Mouse (Mus musculus) hindlimb bud, embryonic 11.5 days (tissue): ENCODE measurements around the gene Fam131a.

Experiments
- DNase-seq: peaks from one replicate; pipeline ENCODE4 v3.0.0-alpha.2; 2012; ENCODE audit warnings: low read depth, low spot score; ENCODE audit errors: extremely low spot score

Fam131a gene

DNA sequence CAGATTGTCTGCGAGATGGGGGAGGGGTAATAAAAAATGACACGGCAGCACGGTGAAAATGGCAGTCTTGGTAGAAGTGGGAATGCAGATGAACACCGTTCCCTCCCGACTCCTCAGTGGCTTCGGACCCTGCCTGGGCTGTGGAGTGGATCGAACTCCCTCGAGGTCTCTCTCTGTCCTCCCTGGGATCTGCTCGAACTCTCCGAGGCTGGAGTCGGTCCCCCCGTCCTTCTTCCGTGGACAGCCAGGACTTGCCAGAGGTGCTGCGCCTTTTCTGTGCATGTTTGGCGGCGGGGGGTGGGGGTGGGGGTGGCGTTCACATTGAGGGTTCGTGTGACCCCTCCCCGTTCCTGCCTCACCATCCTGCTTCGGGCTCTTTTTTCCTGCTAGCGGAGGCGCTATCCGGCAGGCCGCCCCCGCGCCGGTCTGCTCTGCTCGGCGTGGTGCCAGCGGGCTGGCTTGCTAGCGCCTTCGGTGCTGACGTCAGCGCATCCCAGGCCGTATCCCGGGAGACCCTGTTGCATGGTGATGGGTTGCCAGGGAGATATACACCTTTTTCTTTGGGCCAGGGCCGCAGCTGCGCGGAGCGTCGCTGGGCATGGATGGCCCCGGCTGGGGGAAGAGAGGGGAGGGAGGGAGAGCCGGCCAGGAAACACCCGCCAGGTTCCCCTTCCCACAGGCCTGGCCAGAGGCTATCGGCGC is 2.7 kb downstream of the Fam131a start:
- no peak for DNase-seq

DNA sequence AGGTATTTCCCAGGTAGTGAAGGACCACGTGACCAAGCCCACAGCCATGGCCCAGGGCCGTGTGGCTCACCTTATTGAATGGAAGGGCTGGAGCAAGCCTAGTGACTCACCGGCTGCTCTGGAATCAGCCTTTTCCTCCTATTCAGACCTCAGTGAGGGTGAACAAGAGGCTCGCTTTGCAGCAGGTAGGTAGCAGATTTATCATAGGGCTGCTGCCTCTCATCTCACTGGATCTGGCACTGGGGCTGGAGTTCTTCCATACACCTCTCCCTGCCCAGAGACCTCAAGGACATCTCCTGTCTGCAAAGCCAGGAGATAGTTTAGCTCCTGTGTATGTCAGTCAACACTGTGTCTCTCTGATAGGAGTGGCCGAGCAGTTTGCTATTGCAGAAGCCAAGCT is 6.2 kb downstream of the Fam131a start:
- DNase-seq: no peak

DNA sequence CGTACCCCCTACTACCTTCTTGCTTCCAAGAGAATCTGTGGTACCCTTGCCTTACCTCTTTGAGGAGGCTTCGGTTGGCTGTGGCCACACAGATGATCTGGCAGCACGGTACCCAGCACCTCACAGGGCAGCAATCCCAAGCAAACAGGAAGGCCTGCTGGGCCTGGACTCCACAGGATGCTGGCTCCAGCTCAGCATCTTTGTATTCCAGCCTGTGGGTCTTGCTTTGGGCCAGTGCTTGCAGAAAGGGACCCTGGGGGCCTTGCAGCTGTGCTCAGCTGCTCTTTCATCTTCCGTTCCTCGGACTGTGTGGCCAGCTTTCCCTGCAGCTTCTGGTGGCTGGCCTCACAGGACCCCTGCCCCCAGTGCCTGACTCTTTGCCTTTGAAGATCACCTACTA is 7.0 kb downstream of the Fam131a start:
- no peak for DNase-seq

DNA sequence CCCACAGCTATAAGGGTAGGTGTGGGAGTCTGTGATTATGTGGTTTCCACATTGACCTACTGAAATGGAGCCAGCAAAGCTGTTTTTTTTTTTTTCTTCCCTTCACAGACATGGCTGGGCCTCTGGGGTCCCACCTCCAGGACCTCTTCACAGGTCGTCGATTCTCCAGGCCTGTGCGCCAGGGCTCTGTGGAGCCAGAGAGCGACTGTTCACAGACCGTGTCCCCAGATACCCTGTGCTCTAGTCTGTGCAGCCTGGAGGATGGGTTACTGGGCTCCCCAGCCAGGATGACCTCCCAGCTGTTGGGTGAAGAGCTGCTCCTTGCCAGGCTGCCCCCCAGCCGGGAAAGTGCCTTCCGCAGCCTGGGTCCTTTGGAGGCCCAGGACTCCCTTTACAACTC is 8.3 kb downstream of the Fam131a start:
- no peak for DNase-seq

DNA sequence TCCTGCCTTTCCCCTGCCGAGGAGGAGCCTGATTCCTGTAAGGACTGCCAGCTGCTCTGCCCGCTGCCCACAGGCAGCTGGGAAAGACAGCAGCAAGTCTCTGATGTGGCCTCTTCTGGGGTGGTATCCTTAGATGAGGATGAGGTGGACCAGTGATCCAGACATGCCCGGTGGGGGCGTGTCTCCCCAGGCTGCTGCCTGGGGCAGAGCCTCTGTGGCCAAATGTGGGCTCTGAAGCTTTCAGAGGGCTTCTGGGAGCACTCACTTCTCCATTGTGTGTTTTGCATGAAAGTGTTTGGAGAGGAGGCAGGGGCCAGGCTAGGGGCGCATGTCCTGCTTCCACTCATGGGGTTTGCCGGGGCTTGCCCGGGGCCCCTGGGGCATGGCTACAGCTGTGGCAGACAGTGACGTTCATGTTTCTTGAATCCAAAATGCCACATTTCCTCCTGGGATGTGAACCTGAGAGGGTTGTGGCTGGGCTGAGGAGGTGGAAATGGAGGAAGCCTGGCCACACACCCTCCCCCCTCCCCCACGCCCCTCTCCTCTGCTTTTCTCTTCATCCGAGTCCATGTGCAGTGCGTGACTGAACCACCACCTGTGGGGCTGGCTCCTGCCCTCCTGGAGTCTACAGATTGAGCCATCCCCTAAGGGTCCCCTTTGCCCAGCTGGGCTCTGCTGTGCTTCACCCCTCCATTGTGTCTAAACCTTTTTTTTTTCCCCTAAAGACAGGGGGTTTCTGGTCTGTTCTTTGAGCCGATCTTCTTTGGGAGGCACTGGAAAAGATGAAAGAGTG is 8.9 kb downstream of the Fam131a start:
- no peak for DNase-seq

DNA sequence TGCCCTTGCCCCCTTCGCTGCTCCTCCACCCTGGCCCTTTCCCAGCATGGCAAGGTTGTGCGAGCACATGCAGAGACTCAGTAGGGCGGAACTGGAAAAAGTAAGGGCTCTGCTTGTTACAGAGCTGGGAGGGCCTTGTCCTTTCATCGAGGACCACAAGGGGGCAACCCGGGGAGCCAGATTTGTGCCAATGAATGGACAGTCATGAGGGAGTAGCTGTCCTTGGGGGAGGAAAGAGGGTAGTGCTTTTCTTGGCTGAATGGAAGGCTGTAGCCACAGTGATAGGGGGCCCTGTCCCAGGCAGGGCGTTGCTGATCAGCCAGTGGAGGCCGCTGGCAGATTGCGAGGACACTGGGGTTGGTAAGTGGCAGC is 9.5 kb downstream of the Fam131a start:
- DNase-seq: no peak

DNA sequence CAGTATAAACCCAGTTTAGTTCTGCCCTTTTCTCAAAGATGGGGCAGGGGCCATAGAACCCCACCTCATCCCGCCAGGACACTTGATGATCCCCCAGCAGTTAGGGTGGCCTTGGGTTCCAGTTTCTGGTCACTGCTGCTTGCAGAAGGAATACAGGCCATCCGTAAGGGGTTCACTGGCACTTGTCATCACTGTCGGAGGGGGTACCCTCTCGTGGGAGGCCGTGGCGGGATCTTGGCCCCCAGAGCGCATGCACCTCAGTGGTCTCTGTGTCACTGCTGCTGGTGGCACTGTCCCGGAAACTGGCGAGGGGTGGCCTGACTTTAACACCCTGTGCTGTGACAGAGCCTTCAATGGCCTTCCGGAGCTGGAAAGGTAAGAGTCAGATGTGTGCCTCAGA is 10.0 kb downstream of the Fam131a start:
- DNase-seq: no peak

DNA sequence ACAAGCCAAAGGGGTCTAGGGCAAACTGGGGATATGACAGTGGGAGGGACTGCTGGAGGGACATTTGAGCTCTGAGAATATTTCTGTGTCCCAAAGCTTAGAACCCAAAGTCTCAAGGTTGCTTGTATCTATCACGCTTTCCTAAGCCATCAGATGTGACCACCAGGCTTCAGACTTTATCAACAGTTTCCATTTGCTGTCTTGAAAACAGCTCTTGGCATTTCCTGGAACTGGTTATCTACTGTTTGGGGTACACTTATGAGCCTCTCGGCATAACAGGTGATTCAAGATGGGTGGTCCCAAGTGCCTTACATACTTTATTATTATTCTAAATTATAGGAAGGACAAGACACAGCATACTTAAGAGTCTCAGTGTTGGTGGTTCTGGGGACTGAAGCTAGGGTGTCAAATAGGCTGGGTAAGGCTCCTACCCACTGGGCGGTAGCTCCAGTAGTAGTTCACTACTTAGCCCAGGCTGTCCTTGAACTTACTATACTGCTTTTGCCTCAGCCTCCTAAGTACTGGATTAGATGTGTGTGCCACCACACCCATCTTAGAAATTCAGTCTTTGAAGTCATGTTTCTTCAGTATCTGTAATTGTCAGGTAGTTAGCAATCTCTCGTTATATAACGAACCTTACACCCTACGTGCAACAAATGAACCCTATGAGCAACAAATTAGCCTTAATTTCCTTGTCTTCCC is 10.8 kb downstream of the Fam131a start:
- DNase-seq: no peak

DNA sequence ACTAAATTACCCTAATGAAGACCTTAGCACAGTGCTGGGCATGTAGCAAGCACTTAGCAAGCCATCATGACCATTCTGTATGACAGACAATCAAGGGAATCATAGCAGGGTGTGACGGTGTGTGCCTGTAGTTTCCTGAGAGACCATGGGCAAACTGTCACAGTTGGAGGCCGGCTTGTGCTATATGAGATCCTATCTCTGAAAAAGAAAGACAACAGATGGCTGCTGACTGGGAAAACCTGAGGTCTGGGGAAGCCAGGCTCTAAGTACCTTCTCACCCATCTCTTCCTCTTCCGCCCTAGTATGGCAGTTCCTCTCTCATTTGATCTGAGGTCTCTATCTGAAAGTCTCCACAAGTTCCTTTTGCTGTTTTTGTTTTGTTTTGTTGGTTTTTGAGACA is 12.7 kb downstream of the Fam131a start:
- no peak for DNase-seq

DNA sequence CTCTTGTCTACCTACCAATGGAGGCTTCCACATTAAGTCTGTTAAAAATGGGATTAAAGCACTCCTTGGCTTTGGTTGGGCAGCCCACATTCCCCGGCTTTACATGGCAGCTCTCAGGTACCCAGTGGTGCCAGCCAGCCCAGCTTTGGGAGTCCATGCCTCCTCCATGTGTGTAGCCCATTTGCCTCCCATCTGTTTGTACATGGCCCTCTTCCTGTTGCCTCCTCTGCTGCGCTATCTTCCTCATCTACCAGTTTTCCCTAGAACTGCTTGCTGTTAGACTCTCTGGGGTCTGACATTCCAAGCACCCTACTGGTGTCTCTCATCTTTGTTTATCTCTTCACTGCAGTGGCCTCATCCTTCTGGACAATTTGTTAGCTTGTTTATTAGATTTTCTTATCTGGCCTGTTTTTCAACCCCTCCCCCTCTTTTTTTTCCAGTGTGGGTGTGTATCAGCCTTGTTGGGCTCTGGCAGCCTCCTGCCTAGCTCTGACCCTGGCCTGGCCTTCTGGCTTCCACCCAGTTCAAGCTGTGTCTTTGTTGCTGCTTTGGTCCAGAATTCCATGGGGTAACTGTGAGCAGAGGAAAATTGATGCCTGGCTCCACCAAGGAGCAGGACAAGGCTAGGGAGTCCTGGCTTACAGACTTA is 13.5 kb downstream of the Fam131a start:
- DNase-seq: no peak

DNA sequence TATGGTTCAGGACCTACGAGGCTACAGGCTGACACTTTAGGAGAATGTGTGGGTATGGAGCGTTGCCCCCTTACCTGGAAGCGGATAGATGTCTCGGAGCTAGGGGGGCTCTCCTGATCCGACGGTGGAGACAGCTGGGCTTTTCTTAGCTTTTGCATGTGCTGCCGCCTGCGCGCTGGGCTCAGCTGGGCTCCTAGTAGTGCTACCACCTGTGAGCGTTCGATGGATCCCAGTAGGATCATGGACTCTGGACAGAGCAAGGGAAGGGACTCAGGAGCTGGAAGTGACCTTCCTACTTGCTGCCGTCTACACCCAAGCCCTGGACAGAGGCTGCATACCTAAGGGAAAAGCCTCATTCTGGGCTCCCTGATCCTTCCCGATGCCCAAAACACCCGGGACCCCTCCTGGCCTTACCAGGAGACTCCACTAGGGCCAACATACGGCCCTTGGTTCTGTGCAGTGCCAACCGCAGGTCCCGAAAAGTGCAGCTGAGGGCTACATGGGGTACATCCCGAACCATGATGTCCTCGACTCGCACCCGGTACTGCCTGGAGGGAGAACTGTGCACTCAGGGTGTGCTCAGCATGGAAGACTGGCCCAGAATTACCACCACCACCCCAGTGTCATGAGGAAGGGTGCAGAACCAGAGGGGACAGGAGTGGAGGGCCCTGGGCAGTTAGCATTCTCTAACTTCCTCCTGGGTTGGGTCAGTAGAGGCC is 15.3 kb downstream of the Fam131a start:
- no peak for DNase-seq

DNA sequence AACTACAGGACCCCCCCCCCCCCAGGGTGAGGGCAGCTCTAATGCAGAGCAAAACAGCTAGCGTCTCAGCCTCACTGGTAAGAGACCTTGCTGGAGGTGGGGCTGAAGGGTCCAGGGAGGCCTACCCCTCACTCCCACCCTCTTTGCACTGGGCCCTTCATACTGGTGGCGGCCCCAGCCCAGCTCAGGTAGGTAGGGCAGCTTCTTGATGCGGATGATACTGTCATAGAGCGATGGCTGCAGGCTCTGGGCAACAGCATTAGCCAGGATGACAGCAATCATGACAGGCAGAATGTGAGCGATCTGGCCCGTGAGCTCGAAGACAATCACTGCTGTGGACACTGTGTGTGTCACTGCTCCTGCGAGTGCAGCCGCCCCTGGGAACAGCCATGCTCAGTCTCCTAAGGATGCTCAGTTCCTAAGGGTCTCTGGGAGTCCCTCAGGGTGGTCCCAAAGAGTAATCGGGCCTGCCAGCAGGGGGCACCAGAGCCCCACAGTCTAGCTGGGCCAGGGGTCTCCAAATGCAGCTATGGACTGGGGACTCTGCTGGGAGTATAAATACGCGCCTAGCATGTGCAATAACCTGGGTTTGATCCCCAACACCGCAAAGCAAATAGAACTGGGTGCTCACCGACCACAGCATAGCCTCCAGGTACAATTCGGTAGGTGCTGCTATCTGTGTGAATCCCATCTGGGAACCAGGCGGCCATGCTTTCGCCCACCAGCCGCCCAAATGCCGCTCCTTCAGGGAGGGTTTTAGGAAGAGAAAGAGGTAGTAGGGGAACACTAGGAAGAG is 16.1 kb downstream of the Fam131a start:
- no peak for DNase-seq

DNA sequence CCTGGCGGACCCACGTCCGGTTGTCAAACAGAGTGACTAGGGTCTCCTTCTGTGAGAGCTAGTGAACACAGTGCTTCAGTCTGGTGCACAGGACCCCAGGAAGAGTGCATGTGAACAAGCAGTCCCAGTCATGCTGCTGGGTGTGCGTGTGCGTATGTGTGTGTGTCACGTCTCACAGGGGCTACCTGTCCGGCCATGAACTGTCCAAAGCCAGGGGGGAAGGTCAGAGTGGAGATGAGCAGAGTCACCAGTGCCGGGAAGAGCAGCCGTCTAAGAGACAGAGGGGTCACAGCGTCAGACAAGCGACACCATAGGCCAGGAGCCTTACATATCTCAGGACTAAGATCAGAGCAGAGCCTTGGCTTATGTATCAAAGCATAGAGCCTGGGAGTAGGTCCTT is 17.3 kb downstream of the Fam131a start:
- no peak for DNase-seq

DNA sequence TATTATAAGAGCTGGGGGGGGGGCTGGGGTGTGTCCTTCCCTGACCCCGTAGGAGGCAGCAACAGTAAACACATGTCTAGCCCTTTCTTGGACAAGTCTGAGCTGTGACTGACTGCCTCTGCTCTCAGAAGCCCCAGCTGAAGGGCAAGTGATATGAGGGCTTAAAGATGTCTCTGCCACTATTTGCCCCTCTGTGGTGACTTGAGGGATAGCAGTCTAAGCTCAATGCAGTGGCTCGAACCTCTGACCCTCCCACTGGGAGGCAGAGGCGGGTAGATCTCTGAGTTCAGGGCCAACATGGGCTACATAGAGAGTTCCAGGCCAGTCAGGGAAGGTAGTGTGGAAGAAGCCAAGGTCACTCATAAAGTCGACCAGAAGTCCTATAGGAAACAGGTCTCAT is 17.8 kb downstream of the Fam131a start:
- DNase-seq: no peak

DNA sequence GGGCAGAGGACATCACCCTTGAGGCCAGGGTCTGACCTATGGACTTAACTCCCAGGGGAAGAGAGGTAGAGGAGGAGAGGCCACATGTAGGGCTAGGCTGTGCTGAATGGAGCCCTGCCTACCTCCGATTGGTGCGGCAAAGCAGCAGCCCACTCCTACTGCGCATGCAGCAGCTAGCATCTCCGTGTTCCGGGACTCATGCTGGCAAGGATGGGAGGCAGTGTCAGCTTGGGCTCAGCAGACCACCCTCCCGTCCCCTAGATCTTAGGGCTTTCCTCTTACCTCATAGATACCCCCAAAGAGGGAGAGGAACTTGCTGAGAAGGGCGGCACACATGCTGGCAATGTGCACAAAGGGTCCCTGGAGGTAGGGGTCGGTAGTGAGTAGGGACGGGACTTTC is 19.1 kb downstream of the Fam131a start:
- DNase-seq: no peak

DNA sequence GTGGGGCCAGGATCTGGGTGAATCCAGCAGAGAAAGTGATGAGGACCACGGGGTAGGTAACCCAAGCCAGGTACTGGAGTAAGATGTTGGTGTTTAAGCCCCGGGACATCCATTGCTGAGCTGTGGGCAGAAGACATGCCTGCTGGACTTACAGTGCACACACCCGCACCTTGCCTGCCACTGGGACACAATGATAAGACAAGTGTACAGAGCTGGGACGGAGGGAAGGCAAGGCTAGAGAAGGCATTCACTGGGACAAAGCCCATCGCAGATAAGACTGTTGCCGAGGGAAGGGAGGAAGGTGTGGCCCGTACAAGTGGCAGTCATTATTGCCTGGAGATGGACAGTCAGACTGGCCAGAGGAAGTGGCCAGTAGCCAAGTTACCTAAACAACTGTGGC is 19.8 kb downstream of the Fam131a start:
- DNase-seq: no peak

DNA sequence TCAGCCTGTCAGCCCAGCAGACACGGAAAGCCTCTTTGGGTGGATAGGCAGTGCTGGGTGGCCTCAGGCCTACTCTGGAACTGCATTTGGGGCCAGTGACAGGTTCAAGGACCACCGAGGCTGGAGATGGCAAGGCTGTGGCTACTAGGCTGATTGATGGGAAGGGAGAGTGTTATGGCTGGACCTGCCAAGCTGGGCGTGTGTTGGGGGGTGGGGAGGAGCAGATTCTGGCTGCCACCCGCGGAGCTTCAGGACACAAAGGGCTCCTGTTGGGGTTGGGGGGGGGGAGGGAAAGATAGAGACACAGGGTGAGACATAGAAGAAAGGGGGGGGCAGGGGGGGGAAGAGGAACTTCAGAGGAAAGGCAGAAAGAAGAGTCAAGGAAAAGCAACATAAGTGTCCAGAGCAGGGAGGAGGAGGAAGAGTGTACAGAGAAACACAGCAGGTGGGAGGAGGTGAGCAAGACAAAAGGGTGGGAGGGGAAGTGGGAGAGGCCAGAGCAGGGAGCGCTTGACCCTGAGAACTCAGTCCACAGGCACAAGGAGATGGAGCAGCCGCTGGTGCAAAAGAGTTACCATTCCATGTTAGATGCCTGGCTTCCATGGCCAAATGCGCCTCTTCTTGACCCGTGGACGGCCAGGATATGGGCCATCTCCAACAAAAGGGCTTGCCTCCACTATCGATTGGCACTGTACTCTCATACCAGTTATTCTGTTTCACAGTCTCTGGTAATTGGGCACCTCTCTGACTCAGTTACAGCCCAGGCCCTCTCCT is 21.5 kb downstream of the Fam131a start:
- DNase-seq: no peak

DNA sequence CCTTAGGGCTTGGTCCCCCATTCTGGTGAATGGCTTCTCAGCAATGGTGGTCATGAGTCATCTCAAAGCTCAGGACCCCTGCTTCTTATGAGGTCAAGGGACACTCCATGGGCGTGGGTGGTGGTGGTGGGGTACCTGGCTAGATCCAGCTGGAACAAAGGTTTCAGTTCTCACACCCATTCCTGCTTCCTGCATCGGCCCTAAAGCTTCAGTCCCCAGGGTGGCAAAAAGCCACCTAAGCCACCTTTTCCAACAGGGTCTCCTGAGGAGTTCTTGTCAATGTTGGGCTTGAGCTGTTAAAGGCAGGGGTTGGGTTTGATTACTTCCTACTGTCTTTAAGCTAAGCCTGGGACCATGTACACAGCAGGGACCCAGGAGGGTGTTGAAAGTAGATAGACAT is 22.1 kb downstream of the Fam131a start:
- no peak for DNase-seq

DNA sequence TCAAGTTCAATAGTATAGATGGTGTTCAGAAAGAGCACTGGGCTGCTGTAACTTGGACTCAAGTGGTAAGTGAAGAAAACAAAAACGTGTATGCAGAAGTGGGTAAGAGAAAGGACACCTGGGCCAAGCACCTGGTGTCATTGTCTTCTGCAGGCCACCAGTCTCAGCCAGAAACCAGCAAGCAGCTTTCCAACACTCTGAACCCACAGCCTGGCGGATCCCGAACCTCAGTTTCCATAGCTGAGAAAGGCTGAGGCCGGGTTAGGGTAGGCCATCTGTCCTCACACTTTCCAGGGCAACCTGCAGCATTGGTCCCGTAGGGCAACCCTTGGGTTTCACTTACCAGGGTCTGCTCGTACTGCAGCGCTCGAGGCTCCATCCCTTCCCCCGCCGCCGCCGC is 22.5 kb downstream of the Fam131a start:
- DNase-seq: no peak
